Mouse (Mus musculus) stomach, embryonic 15.5 days (tissue): ENCODE measurements around the gene Slc4a2. TPM values are rescaled to one million over a fixed set of nuclear protein-coding genes. Genes with fewer than 3 reads are reported as not detected.

ENCODE experiments used
- ATAC-seq: fragments of 200-750 bp; cut with Nextera tagmentation; 2 replicates; pipeline ENCODE4 v1.8.0; 2017; ENCODE audit warnings: low read depth, moderate number of reproducible peaks, moderate TSS enrichment; ENCODE audit not compliant: insufficient read depth, low FRiP score
- H3K27ac ChIP-seq: fragments of 300-500 bp; sonication (generic); 2 replicates; pipeline ENCODE4 v1.5.1; 2015; ENCODE audit warnings: mild to moderate bottlenecking, inconsistent platforms
- H3K27me3 ChIP-seq: fragments of 300-500 bp; sonication (generic); replicated peaks from 2 replicates; pipeline ENCODE4 v1.6.1; 2015; ENCODE audit warnings: inconsistent platforms
- H3K36me3 ChIP-seq: fragments of 300-500 bp; sonication (generic); 2 replicates; pipeline ENCODE4 v1.6.1; 2015; ENCODE audit warnings: inconsistent platforms
- H3K4me1 ChIP-seq: fragments of 300-500 bp; sonication (generic); 2 replicates; pipeline ENCODE4 v1.6.1; 2015; ENCODE audit warnings: inconsistent platforms
- H3K4me2 ChIP-seq: fragments of 300-500 bp; sonication (generic); 2 replicates; pipeline ENCODE4 v1.6.1; 2015; ENCODE audit warnings: mild to moderate bottlenecking, inconsistent platforms
- H3K4me3 ChIP-seq: fragments of 300-500 bp; sonication (generic); replicated peaks from 2 replicates; pipeline ENCODE4 v1.5.1; 2015; ENCODE audit warnings: inconsistent platforms
- H3K9ac ChIP-seq: fragments of 300-500 bp; sonication (generic); 2 replicates; pipeline ENCODE4 v1.6.1; 2015; ENCODE audit warnings: inconsistent platforms
- H3K9me3 ChIP-seq: fragments of 300-500 bp; sonication (generic); 2 replicates; pipeline ENCODE4 v1.6.1; 2016; ENCODE audit warnings: inconsistent platforms
- WGBS: fragments of 180-500 bp; shearing (Covaris S2); methylation state at CpG from one replicate; pipeline ENCODE4 v1.1.7; 2015; 5-methylcytosine and 5-hydroxymethylcytosine counted together
- polyA plus RNA-seq: library from polyadenylated mRNA; unstranded; fragments of >200 nt; fragmentation: Nextera tagmentation; extraction: Ambion mirVana; gene quantifications from 2 replicates; pipeline ENCODE4 v1.2.1, GENCODE M21; 2015

The Slc4a2 gene
- 38.8 and 44.6 TPM in 2 replicates for polyA plus RNA-seq

DNA sequence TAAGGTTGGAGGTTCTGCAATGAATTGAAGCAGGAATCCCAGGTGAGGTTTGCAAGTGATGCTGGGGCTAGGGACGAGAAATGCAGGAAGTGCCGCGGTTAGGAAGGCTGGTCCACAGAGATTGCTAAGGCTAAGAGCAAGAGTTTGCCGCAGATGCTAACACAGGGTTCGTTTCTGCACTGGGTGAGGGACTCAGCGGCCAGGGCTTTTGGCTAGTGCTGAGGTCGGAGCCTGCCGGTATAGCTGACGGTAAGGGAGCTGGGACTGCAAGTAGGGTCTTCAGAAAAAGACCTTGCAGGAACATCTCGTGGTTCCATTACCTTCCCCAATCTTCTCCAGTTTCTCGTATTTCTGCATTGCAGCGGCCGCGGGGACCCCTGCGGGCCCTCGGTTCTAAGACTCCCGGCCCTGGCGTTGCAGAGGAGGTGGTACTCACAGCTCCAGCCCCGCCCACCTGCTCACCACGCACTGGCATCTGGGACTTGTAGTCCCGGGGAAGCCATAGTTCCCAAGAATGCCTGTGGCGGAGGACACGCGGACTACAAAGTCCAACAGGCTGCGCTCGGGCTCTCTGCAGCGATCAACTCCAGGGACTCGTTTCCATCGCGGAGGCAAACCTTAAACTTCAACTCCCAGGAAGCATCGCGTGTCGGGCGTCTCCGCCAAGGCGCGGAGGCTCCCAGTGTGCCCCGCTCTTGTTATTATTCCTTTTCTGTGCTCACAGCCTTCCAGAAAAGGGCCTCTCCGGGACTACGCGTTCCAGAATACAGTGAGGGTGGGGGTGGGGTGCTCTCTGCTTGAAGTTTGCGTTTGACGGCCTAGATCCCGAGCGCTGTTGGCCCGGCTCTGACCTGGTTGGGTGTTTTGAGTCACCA, at the start of gene Slc4a2, which contains the start of gene Cdk5:
Slc4a2 (plus strand) TSS at position 709 of the 875 bp plus-strand sequence.
Cdk5 (minus strand) TSS at position 402 of the 875 bp plus-strand sequence.
- H3K36me3 ChIP-seq = peaks cover 13% of the 10 kb centered on the region
- peak; percentile 91 for ATAC-seq
- H3K9me3 ChIP-seq = no peaks in the 10 kb centered on the region
- under 1% methylated on average over 46 of the region's 46 CpGs for WGBS
- H3K4me3 ChIP-seq = peak within 1 kb of the TSS; percentile 65
- H3K4me2 ChIP-seq = peak within 1 kb of the TSS; percentile 93
- H3K27ac ChIP-seq = peak within 1 kb of the TSS; percentile 97
- H3K9ac ChIP-seq = peak within 1 kb of the TSS; percentile 76
- H3K27me3 ChIP-seq = no peaks in the 10 kb centered on the region
- H3K4me1 ChIP-seq = peaks cover 40% of the 10 kb centered on the region

DNA sequence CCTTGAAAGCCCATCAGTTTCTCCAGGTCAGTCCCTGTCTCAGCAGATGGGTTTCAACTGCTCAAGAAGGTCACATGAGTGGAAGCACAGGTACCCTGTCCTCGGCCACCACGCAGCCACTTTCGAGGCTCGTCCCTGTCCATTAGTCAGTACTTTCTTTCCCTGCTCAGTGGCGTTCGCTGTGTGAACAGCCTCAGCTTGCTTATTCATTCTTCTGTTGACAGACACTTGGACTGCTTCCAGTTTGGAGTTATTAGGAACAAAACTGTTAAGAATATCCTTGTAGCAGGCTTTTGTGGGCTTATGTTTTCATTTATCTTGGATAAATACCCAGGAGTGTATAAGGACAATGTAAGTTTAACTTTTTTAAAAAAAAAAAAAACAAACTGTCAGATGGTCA, 49.4 kb upstream of the Slc4a2 start:
- Histone ChIP-seq H3K27ac (0 out of 2 replicates have a peak overlapping the region, but pooled peaks have one; percentile 31), H3K36me3 (no peaks in the 10 kb centered on the region), H3K27me3 (0 out of 2 replicates have a peak, but pooled peaks cover 3% of the 10 kb centered on the region), H3K4me2 (no peak overlapping the region; the same call in 1 of the 2 replicates), H3K4me3 (no peak overlapping the region), H3K9ac (no peak overlapping the region), H3K4me1 (peaks cover 10% of the 10 kb centered on the region), H3K9me3 (no peaks in the 10 kb centered on the region)
- WGBS = 27% methylated on average over 6 of the region's 6 CpGs
- no peak for ATAC-seq

DNA sequence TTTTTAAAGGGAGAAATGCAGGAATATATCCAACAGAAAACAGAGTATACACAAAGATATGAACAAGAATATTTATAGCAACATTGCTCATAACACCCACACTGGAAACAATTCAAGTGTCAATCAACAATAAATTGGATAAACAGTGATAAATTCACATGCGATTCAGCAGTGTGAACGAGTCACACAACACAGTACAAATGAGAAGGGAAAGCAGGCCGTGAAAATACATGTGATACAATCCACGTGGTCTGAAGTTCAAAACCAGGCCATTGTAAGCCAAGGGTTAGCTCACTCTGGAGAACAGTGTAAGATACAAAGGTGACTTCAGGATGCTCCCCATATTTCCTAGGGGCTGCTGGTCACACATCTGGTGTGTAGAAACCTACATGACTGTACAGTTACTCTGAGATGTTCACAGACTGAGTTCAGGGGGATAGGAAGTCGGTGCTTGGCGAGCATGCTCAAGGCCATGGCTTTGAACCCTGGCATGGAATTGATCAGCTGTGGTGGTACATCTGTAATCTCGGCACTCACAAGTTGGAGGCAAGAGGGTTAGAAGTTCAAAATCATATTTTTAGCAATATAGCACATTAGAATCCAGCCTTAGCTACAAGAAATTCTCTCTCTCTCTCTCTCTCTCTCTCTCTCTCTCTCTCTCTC, 48.8 kb upstream of the Slc4a2 start:
- no peak overlapping the region for H3K27ac ChIP-seq
- H3K4me2 ChIP-seq = no peak overlapping the region
- H3K27me3 ChIP-seq = 0 out of 2 replicates have a peak, but pooled peaks cover 3% of the 10 kb centered on the region
- H3K36me3 ChIP-seq = no peaks in the 10 kb centered on the region
- H3K4me1 ChIP-seq = peaks cover 10% of the 10 kb centered on the region
- H3K9ac ChIP-seq = no peak overlapping the region
- H3K9me3 ChIP-seq = no peaks in the 10 kb centered on the region
- 49% methylated on average over 7 of the region's 7 CpGs for WGBS
- no peak for ATAC-seq
- H3K4me3 ChIP-seq = no peak overlapping the region

DNA sequence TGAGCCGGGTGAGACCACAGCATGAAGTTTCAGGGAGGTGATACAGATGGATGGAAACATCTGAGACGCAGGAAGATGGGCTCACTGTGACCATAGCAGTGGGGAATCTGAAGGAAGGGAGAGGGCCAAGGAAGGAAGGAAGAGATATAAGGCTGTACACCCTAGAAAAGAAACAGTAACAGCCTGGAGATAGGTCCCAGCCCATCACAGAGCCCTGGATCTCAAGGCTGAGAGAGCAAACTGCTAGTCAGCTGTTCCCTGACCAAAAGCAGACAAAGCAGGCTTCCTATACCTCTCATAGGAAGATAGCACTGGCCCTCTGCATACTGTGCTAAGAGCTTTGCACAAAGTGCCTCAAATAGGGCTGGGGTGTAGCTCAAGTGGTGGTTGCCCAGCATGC, 44.9 kb upstream of the Slc4a2 start:
- WGBS = 85% methylated on average over 2 of the region's 2 CpGs
- Histone ChIP-seq H3K27me3 (0 out of 2 replicates have a peak, but pooled peaks cover 3% of the 10 kb centered on the region), H3K36me3 (no peaks in the 10 kb centered on the region), H3K4me1 (peaks cover 15% of the 10 kb centered on the region), H3K4me3 (no peak overlapping the region), H3K27ac (no peak overlapping the region), H3K4me2 (no peak overlapping the region), H3K9me3 (no peaks in the 10 kb centered on the region), H3K9ac (no peak overlapping the region)
- no peak for ATAC-seq

DNA sequence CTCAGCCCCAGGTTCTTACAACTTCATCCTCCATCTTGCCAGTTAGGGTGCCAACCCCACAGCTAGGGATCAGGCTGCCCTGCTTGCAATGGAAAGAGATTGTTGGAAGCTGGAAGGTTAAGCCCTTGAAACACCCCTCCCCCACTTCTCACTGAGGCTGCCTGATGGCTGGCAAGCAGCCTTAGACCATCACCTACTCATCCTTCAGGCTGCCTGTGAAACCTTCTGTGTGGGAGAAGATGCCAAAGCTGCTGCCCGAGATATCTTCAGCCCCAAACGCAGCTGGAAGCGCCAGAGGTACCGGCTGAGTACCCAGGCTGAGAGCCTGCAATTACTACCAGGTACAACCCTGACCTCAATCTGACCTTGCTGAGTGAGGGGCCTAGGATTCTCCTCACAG, 44.1 kb upstream of the Slc4a2 start:
- peaks cover 13% of the 10 kb centered on the region for H3K4me1 ChIP-seq
- no peak overlapping the region for H3K9ac ChIP-seq
- no peaks in the 10 kb centered on the region for H3K36me3 ChIP-seq
- no peak for ATAC-seq
- WGBS = 57% methylated on average over 4 of the region's 4 CpGs
- 0 out of 2 replicates have a peak, but pooled peaks cover 3% of the 10 kb centered on the region for H3K27me3 ChIP-seq
- H3K4me2 ChIP-seq = no peak overlapping the region
- H3K27ac ChIP-seq = no peak overlapping the region
- H3K4me3 ChIP-seq = no peak overlapping the region
- no peaks in the 10 kb centered on the region for H3K9me3 ChIP-seq

DNA sequence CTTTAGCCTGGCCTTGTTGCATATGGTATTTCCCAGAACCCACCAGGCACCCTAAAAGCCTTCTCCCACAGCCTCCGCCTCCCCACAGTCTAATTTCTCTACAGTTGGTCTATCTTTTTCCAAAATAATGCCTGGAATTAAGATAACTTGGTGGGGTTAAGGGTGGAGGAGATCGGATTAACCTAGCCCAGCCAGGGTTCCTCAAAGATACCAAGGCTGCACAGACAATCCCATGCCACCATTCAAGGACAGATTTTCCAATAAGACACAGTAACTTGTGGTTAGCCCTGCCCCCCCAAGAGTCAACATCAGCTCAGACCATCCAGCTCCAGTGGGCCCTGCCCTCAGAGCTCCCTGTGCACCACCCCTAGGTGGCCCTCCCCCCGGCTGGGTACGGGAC, 43.1 kb upstream of the Slc4a2 start:
- no peaks in the 10 kb centered on the region for H3K9me3 ChIP-seq
- H3K4me1 ChIP-seq = peaks cover 9% of the 10 kb centered on the region; the same call in 1 of the 2 replicates
- H3K4me3 ChIP-seq = no peak overlapping the region
- no peak for ATAC-seq
- H3K4me2 ChIP-seq = no peak overlapping the region
- no peak overlapping the region for H3K27ac ChIP-seq
- WGBS = 87% methylated on average over 4 of the region's 4 CpGs
- H3K27me3 ChIP-seq = peaks cover 8% of the 10 kb centered on the region; the same call in 1 of the 2 replicates
- H3K36me3 ChIP-seq = no peaks in the 10 kb centered on the region
- H3K9ac ChIP-seq = no peak overlapping the region

DNA sequence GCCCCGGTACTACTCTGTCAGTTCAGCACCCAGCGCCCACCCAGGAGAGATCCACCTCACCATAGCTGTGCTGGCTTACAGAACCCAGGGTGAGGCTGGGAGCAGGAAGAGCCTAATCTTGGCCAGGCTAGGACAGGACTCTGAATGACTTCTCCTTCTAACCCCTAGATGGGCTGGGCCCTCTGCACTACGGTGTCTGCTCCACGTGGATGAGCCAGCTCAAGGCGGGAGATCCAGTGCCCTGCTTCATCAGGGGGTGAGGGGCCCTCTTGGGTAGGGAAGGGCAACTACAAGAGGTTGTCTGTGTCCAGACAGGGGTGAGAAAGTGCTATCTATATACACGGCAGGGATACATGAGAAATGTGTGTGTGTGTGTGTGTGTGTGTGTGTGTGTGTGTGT, 42.2 kb upstream of the Slc4a2 start:
- H3K4me3 ChIP-seq = no peak overlapping the region
- H3K27me3 ChIP-seq = peaks cover 18% of the 10 kb centered on the region
- H3K9me3 ChIP-seq = no peaks in the 10 kb centered on the region
- no peak overlapping the region for H3K27ac ChIP-seq
- no peaks in the 10 kb centered on the region for H3K36me3 ChIP-seq
- no peak overlapping the region for H3K4me2 ChIP-seq
- no peak for ATAC-seq
- 61% methylated on average over 6 of the region's 6 CpGs for WGBS
- no peak overlapping the region for H3K9ac ChIP-seq
- H3K4me1 ChIP-seq = peaks cover 9% of the 10 kb centered on the region; the same call in 1 of the 2 replicates

DNA sequence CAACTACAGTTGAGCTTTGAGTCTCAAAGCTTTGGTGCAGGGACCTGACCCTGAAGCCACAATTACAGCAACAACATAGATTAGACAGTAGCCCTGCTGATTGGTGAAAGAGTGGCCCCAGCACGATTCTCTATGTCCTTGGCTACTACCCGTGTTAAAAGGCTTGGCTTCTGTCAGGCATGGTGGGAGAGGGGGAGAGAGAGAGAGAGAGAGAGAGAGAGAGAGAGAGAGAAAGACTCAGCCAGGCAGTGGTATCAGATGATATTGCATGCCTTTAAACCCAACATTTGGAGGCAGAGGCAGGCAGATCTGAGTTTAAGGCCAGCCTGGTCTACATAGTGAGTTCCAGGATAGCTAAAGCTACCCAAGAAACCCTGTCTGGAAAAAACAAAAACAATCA, 41.6 kb upstream of the Slc4a2 start:
- Histone ChIP-seq H3K36me3 (no peaks in the 10 kb centered on the region), H3K27ac (no peak overlapping the region), H3K27me3 (peaks cover 23% of the 10 kb centered on the region), H3K9ac (no peak overlapping the region), H3K4me3 (no peak overlapping the region), H3K4me1 (peaks cover 9% of the 10 kb centered on the region; the same call in 1 of the 2 replicates), H3K4me2 (no peak overlapping the region), H3K9me3 (no peaks in the 10 kb centered on the region)
- ATAC-seq = no peak
- WGBS = 51% methylated on average over 2 of the region's 2 CpGs

DNA sequence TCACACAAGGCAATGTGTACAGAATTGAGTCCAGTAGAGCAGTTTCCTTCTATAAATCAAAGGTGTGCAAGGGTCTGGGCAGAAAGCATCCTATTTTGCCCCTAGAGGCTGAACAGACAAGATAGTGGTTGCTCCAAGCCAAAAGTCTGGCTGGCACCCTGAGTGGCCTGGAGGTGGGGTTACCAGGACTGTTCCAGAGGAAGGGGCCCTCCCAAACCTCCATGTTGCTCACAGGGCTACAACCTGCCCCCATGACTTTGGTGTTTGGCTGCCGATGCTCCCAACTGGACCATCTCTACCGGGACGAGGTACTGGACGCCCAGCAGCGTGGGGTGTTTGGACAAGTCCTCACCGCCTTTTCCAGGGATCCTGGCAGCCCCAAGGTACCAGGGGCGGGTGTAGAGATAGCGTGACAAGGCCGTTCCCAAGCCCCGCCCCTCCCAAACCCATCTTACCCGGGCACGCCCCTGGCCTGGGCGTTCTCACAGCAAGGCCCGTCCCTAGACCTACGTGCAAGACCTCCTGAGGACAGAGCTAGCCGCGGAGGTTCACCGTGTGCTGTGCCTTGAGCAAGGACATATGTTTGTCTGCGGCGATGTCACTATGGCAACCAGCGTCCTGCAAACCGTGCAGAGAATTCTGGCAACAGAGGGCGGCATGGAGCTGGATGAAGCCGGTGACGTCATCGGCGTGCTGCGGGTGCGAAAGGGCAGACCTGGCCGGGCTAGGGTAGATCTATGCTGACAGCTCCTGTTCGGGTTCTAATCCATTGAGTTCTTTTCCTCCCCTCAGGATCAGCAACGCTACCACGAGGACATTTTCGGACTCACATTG, 40.4 kb upstream of the Slc4a2 start:
- peak overlapping the region; percentile 63 for H3K4me2 ChIP-seq
- H3K9me3 ChIP-seq = no peaks in the 10 kb centered on the region
- H3K4me1 ChIP-seq = peaks cover 21% of the 10 kb centered on the region
- peak overlapping the region; percentile 33; the same call in 1 of the 2 replicates for H3K9ac ChIP-seq
- WGBS = 1% methylated on average over 34 of the region's 34 CpGs
- ATAC-seq = peak; percentile 90
- H3K27ac ChIP-seq = peak overlapping the region; percentile 17; the same call in 1 of the 2 replicates
- peaks cover 27% of the 10 kb centered on the region for H3K27me3 ChIP-seq
- peak overlapping the region; percentile 39 for H3K4me3 ChIP-seq
- H3K36me3 ChIP-seq = no peaks in the 10 kb centered on the region

DNA sequence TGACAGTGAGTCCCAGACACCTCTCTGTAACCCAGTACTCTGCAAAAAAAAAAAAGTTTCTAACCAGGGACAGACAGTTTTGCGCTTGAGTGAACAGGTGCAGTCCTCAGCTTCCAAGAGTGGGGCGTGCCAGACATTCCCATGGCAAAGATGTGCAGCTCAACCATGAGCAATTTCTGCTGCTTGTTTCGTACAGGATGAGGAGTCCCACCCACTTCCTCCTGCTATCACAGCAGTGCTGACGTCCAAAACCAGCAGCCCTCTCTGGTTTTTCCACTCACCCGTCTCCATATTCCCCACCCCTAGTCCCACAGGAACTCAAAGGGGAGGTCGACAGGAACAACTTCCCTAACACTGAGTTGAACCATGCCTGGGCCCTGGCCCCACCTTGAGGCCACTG, 39.2 kb upstream of the Slc4a2 start:
- Histone ChIP-seq H3K4me2 (no peak overlapping the region), H3K27me3 (peaks cover 28% of the 10 kb centered on the region), H3K36me3 (no peaks in the 10 kb centered on the region), H3K4me3 (no peak overlapping the region), H3K4me1 (peaks cover 24% of the 10 kb centered on the region), H3K27ac (no peak overlapping the region), H3K9me3 (no peaks in the 10 kb centered on the region), H3K9ac (no peak overlapping the region)
- 64% methylated on average over 6 of the region's 6 CpGs for WGBS
- no peak for ATAC-seq

DNA sequence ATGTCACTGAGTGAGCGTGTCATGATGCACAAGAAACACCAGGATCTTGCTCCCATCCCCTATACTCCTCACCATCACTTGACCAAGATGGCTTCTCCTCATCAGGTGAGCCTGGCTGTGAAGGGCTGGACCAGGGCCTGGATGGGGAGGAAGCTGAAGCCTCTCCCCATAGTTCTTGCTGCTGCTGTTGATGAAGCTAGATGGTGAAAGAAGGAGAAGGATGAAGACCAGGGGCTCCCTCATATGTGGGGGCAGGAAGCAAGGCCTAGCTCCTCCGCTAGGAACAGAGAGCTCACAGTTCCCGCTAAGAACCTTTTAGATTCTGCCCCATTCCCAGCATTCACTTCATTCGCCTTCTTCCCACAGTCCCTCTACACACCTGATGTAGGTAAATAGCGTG, 38.3 kb upstream of the Slc4a2 start:
- no peak for ATAC-seq
- no peaks in the 10 kb centered on the region for H3K9me3 ChIP-seq
- H3K27ac ChIP-seq = no peak overlapping the region
- 93% methylated on average over 5 of the region's 5 CpGs for WGBS
- no peak overlapping the region for H3K4me2 ChIP-seq
- H3K27me3 ChIP-seq = peaks cover 28% of the 10 kb centered on the region
- no peak overlapping the region for H3K9ac ChIP-seq
- peaks cover 24% of the 10 kb centered on the region for H3K4me1 ChIP-seq
- H3K36me3 ChIP-seq = no peaks in the 10 kb centered on the region
- H3K4me3 ChIP-seq = no peak overlapping the region
